Mouse (Mus musculus): ENCODE results near the gene Akt3.

Gene Akt3

DNA sequence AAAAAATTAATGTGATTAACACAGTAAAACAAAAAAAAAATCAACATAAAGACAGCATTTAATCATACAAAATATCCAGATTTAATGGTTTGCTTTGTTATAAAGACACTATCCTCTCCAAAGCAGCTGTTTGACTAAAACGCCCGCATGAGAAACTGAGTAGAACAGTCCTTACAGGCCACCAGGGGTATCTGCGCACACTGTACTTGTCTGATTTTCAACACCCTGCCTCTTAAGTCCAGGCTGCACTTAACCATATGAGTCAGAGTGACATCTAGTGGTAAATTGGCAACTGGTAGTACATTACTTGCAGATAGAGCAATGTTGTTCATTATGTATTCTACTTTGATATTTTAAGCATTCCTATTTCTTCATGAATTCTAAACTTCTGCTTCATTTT, 69.3 kb downstream of the Akt3 start:
- peak in 1 of 2 experiments; percentile 26 for DNase-seq (ENCODE audit: low spot score in 2 of 2)

DNA sequence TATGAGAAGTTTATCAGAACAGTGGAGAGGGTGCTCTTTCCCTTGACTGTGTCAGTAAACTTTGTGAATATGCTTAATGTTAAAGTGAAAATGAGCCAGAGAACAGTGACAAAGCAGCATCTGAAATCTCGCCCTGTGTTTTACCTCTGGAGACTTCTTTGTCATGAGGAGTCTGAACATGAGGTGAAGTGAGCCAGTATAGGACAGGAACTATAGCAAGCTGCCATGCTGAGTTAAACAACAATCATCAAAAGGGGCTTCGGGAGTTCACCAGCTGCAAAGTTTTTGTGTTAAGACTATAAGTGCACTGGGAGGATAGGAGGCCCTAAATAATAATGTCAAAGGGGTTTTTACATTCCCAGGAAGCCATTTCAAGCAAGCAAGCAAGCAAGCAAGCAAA, 71.3 kb downstream of the Akt3 start:
- DNase-seq (ENCODE audit: low spot score in 2 of 2), result no peak

DNA sequence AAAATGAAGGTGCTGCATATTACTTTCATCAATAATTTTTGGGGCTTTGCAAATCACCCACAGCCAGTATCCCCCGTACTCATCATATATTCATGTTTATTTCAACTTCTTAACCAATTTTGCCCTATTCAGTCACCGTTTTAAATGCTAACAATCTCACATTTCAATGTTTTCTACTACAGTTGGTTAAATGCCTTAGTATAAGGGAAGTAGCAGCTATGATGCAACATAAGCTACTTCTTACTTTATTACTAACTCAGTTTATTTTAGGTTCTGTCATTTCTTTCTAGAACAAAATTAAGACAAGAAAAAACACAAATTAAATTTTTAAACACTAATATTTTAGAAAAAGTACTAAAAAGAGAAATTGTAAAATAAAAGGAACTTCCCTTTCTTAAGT, 78.4 kb downstream of the Akt3 start:
- DNase-seq (ENCODE audit: low spot score in 2 of 2), result no peak

- no peak for DNase-seq (ENCODE audit: low spot score in 2 of 2)
Measured at GRCm38 (mm10) chr1:177175436-177175835, 82.6 kb downstream of the Akt3 start.

DNA sequence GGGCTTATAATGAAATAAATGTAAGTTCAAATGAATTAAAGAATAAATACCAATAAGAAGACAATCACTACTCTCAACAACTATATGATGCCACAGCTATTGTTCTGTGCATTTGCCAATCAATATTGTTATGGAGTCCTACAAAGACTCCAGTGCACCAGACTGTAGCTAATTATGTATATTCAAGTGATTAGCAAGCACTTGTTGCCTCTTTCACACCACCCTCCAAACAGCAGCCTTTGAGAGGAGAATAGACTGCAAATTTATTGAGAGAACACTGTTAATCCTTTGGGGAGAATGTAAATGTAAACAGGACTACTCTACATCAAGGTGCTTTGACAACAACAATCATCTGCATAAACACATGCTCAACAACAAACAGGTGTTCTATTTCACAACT, 86.7 kb downstream of the Akt3 start:
- DNase-seq (ENCODE audit: low spot score in 2 of 2), result no peak

GRCm38 (mm10) chr1:177165789-177166188, 92.2 kb downstream of the Akt3 start:
- DNase-seq (ENCODE audit: low spot score in 2 of 2), result no peak

GRCm38 (mm10) chr1:177165336-177165735, 92.7 kb downstream of the Akt3 start:
- no peak for DNase-seq (ENCODE audit: low spot score in 2 of 2)

DNA sequence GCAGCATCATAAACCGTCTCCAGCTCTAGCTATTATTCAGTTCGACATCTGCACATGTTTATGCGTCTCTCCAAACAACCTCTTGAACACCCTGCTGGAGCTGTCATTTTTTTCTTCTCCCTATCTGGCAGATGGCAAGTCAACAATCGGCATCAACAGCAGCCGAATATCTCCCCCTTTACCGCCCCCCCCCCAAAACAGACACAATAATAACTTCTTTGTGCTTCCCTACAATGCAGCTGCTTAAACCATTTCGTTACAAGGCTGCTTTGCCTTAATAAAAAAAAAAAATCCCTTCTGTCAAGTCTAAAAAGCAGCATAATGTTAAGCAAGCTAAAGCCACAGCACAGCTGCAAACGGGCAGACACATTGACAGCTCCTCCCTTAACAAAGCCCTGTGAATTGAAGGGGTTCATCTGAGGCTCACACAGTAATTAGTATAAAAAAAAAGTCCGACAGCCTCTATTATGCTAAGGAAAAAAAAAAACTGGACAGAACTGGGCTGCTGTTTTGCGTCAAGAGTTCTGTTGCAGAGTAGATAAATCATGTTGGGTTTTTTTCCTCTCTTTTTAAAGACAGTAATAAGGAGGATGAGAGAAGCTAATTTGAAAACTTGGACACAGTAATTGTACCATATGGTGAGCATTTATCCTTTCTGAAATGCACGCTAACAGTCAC, 107.5 kb downstream of the Akt3 start:
- no peak for DNase-seq (ENCODE audit: low spot score in 2 of 2)

DNA sequence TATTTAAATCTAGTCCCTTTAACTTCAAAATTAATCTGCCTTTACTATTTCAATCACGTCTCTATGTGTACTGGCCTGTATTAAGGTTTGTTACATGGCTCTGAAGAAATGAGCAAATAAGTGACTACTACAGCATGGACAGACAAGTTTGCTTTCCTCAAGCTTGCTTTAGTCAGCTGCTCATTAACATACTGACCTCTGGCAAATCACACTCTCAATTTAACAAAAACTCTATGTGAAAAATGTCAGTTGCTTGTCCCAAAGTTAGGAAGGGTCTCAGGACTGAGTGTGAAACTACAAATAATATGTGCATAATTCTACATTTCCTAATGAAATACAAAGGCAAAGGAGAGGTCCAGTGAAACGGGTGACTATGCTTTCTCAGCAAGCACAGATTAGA, 109.3 kb downstream of the Akt3 start:
- DNase-seq (ENCODE audit: low spot score in 2 of 2), result no peak

DNA sequence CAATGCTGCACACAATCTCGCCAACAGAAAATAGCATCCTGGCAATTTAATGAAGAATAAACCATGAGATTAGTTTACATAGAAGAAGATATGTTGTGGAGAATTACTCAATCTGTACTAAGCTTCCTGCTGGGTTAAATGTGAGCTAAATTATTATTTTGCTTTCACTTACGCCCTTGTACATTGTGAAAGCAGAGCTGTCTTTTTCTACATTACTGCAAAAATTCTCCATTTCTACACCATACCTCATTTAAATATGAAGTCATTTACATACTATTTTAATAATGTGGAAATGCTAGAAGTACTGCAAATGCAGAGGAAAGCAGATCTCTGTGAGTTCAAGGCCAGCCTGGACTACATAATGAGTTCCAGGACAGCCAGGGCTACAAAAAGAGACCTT, 116.5 kb downstream of the Akt3 start:
- no peak for DNase-seq (ENCODE audit: low spot score in 2 of 2)

DNA sequence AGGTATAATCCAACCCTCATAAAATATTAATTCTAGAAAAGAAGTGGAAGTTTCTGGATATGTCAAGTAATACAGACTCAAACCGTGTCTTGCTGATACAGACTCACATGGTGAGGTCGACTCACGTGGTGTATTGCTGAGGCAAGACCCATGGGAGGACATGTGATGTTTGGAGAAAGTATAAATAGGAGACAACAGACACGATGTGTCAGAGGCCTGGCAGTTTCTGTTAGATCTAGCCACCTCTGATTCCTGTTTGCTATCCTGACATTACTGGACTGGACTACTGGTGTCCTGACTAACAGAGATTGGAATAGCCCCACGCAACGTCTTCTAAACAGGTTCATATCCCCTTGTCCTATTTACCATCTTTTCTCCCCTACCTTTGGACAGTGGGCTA, 118.4 kb downstream of the Akt3 start:
- DNase-seq (ENCODE audit: low spot score in 2 of 2), result no peak

GRCm38 (mm10) chr1:177131458-177131857, 126.5 kb downstream of the Akt3 start:
- no peak for DNase-seq (ENCODE audit: low spot score in 2 of 2)

GRCm38 (mm10) chr1:177126674-177127073, 131.3 kb downstream of the Akt3 start:
- no peak for DNase-seq (ENCODE audit: low spot score in 2 of 2)

GRCm38 (mm10) chr1:177110665-177111271, 147.2 kb downstream of the Akt3 start:
- no peak for DNase-seq (ENCODE audit: low spot score in 2 of 2)

DNA sequence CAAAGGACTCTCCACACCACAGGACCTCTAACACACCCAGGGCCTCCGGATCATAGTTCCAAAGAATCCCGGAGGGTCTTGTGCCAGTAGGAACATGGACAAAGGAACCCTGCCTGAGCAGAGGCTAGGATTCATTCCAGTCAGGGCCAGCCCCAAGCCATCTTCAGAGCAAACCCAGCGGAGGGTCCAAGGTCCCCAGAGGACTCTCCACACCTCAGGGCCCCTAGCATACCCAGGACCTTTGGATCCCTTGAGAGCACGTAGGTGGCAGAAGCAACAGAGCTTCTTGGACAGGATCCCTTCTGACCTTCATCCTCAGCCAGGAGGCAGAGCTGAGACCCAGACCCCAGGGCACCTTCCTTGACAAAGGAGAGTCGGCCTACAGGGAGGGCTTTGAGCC, 167.5 kb downstream of the Akt3 start:
- DNase-seq (ENCODE audit: low spot score in 2 of 2), result no peak

DNA sequence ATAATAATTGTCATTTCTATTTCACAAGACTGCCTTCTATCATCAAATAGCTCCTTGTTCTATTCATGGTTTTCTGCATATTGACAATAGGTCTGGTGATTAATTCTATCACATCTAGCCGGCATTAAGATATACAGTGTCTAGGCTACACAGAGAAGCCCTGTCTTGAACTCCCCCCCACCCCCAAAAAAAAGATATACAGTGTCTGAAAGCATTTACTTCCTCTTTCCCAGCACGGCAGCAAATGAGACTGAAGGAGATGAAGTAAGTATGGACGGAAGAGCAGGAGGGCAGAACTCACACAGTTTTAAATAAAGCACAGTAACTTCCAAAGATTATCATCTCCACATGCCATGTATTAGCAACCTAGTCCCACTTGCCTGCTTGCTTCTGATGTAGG, 168.5 kb downstream of the Akt3 start:
- DNase-seq (ENCODE audit: low spot score in 2 of 2), result no peak

GRCm38 (mm10) chr1:177089048-177089447, 169.0 kb downstream of the Akt3 start:
- DNase-seq (ENCODE audit: low spot score in 2 of 2), result no peak

GRCm38 (mm10) chr1:177081957-177082645, 175.9 kb downstream of the Akt3 start:
- no peak for DNase-seq (ENCODE audit: low spot score in 2 of 2)

- no peak for DNase-seq (ENCODE audit: low spot score in 2 of 2)
Measured at GRCm38 (mm10) chr1:177069161-177069560, 188.8 kb downstream of the Akt3 start.

DNA sequence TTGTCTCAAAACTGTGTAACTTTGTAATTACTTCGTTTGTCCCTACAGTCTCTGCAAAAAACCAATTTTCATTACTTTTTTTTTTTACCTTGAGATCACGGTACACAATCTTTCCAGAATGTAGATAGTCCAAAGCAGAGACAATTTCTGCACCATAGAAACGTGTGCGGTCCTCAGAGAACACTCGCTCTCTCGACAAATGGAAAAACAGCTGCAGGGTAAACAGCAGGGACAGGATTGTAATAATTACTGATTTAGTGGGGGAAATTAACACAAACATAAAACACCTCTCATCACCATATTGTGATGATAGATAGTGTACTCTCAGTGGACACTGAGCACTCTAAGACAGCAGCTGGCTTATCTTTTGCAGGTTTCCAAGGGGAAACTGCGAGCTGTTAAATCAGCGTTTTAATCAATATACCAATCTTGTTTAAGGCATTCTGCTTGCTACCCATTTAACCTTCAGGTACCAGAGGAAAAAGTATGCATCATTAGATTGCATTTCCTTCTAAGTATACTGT, 190.8 kb downstream of the Akt3 start:
- no peak for DNase-seq (ENCODE audit: low spot score in 2 of 2)

- DNase-seq (ENCODE audit: low spot score in 2 of 2), result no peak
Measured at GRCm38 (mm10) chr1:177065732-177066131, 192.3 kb downstream of the Akt3 start.

DNA sequence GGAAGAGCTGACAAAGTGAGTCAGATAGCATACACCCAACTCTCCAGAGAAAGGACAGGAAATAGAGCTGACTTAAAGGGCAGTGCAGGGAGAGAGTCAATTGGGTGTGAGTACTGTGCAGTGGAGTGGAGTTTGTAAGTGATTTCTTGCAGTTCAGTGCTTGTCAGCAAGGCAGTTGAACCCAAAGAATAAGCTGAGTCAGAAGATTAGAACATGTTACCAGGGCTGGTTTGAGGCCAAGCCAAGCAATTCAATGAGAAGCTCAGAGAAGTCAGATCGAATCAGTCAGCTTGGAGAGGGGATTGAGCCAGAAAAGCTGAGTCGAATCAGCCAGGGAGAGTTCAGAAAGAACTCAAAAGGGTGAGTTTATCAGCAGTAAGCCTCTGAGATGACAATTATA, 196.2 kb downstream of the Akt3 start:
- DNase-seq (ENCODE audit: low spot score in 2 of 2), result no peak

DNA sequence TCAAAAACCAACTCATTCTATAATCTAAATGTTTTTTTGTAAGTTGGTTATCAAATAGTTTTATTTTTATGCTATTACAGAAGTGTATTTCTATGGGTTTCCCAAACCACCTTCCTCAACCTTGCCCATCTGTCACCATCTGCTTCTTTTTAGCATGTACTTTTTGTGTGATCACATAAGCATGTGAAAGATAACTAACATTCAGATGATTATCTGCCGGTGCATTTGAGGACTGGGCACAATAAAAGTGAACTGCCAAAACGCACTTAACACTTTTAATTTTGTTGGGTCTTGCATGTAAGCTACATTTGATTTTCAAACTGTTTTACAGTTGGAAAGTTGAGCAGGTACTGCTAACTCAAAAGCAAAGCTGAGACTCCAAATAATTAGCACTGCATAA, 203.1 kb downstream of the Akt3 start:
- no peak for DNase-seq (ENCODE audit: low spot score in 2 of 2)

Data from spleen, postnatal 10 days (tissue).